Mouse (Mus musculus) forebrain, embryonic 16.5 days (tissue): ENCODE results near the gene Slc4a1. TPM values are rescaled to one million over a fixed set of nuclear protein-coding genes. Genes with fewer than 3 reads are reported as not detected.

Experiments used
- ATAC-seq: fragments of 200-750 bp; cut with Nextera tagmentation; 2 replicates; pipeline ENCODE4 v1.8.0; 2017; ENCODE audit warnings: mild to moderate bottlenecking, moderate library complexity
- H3K27ac ChIP-seq: fragments of 300-500 bp; sonication (generic); 2 replicates; pipeline ENCODE4 v1.5.1; 2014; ENCODE audit warnings: low read length, control low read depth
- H3K27me3 ChIP-seq: fragments of 300-500 bp; sonication (generic); replicated peaks from 2 replicates; pipeline ENCODE4 v1.6.1; 2014; ENCODE audit warnings: low read length; ENCODE audit not compliant: control insufficient read depth, insufficient read depth
- H3K36me3 ChIP-seq: fragments of 300-500 bp; sonication (generic); 2 replicates; pipeline ENCODE4 v1.6.1; 2014; ENCODE audit not compliant: control insufficient read depth, insufficient read depth
- H3K4me1 ChIP-seq: fragments of 300-500 bp; sonication (generic); replicated peaks from 2 replicates; pipeline ENCODE4 v1.6.1; 2014; ENCODE audit warnings: low read length; ENCODE audit not compliant: control insufficient read depth, insufficient read depth
- H3K4me2 ChIP-seq: fragments of 300-500 bp; sonication (generic); 2 replicates; pipeline ENCODE4 v1.6.1; 2014; ENCODE audit warnings: mild to moderate bottlenecking, low read length, control low read depth
- H3K4me3 ChIP-seq: fragments of 300-500 bp; sonication (generic); replicated peaks from 2 replicates; pipeline ENCODE4 v1.5.1; 2014; ENCODE audit warnings: mild to moderate bottlenecking, low read length, control low read depth
- H3K9ac ChIP-seq: fragments of 300-500 bp; sonication (generic); replicated peaks from 2 replicates; pipeline ENCODE4 v1.6.1; 2014; ENCODE audit warnings: low read depth, low read length, control low read depth
- H3K9me3 ChIP-seq: fragments of 300-500 bp; sonication (generic); 2 replicates; pipeline ENCODE4 v1.6.1; 2016; ENCODE audit warnings: low read length; ENCODE audit not compliant: control insufficient read depth
- WGBS: fragments of 180-500 bp; shearing (Covaris S2); extraction: QIAGEN DNeasy Blood & Tissue Kit; methylation state at CpG from one replicate; pipeline ENCODE4 v1.1.7; 2014; 5-methylcytosine and 5-hydroxymethylcytosine counted together
- polyA plus RNA-seq: library from polyadenylated mRNA; unstranded; fragments of >200 nt; fragmentation: Nextera tagmentation; extraction: Ambion mirVana; gene quantifications from 2 replicates; pipeline ENCODE4 v1.2.1, GENCODE M21; 2015

Slc4a1 gene
- polyA plus RNA-seq, 1 experiment from 2014 or later: 2.0 TPM

DNA sequence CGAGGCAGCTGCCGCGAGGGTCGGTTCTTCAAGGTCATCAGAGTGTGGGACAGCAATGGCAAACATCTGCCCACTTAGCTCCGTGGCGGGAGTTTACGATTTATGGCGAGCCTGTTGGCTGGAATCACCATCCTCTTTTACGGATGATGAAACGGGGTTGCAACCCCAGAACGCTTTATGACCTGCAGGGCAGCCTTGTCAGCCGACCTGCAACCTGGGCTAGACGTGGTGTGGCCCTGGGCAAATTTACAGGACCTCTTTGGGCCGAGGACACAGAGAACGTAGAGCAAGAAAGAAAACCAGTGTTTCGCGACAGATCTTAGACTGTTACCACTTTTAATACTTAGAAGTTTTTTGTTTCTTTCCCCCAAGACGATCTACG is 41.8 kb upstream of the Slc4a1 start, which contains the start of gene Slc25a39:
Slc25a39 (minus strand) TSS at position 113 of the 382 bp plus-strand sequence.
- H3K9ac ChIP-seq: peak within 1 kb of the TSS; percentile 74
- peak within 1 kb of the TSS; percentile 90 for H3K4me2 ChIP-seq
- H3K4me3 ChIP-seq: peak within 1 kb of the TSS; percentile 56
- H3K4me1 ChIP-seq: peaks cover 31% of the 10 kb centered on the region
- 1% methylated on average over 19 of the region's 19 CpGs for WGBS
- H3K36me3 ChIP-seq: peaks cover 2% of the 10 kb centered on the region; the same call in 1 of the 2 replicates
- H3K9me3 ChIP-seq: no peaks in the 10 kb centered on the region
- no peaks in the 10 kb centered on the region for H3K27me3 ChIP-seq
- peak within 1 kb of the TSS; percentile 71 for H3K27ac ChIP-seq
- no peak for ATAC-seq

DNA sequence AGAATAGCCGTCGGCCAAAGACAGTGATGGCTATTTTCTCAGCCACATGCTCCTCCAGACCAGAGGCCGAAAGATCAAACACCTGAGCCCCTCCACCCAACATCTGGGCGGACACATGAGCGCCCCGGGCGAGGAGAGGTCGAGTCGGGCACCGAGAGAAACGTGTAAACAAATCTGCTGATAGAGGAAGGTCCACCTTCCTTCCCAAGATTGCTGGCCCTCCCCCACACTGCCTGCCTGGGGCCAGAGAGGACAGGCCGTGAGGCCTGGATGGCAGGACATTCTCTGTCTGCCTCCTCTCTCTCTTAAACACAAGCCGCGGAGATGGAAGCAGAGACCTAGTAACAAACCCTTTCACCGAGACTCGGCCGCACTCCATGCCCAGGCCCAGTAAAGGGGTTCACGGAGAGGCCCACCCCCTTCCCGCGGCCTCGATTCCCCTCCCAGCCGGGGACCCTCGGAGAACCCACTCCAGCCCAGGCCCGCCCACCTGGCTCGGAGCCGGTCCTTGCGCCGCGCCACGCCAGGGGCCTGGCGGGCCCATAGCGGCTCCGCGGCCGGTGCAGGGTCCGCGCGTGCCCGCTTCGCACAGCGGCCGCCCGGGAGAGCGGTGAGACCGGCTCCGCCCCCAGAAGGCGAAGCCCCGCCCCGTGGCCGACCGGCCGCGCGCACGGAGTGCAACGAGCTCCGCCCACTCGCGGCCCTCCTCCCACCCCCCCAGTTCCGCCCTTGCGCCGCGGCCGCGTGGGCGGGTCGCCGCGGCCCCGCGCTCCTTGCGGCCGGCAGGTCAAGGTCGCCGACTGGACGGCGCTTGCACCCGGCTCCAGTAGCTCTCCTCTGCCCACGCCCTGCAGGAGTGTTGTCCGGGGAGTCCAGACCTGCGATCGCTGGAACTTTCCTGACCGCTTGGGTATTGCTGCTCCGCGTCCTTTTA is 41.2 kb upstream of the Slc4a1 start:
- H3K4me2 ChIP-seq: peak overlapping the region; percentile 90
- ATAC-seq: peak; percentile 64
- peak overlapping the region; percentile 56 for H3K4me3 ChIP-seq
- H3K9me3 ChIP-seq: no peaks in the 10 kb centered on the region
- H3K27me3 ChIP-seq: no peaks in the 10 kb centered on the region
- H3K27ac ChIP-seq: peak overlapping the region; percentile 71
- peaks cover 7% of the 10 kb centered on the region for H3K36me3 ChIP-seq
- peaks cover 31% of the 10 kb centered on the region for H3K4me1 ChIP-seq
- WGBS: 0% methylated on average over 74 of the region's 85 CpGs
- H3K9ac ChIP-seq: peak overlapping the region; percentile 74

DNA sequence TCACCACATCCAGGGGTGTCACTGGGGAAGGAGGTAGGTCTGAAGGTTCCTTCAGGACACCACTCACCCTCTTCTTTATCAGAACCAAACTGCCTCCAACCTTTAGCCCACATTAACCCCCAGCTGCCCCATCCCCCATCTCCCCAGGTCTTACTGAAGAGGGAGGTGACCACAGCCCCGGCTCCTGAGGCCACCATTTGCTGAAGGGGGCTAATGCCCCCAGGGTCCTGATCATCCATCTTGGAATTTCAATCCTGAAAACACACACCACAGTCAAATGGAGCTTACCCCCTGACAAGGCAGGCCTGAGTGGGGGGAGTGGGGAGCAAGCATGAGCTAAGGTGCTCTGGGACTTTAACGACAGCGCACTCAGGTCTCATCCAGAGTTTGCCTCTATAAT is 40.4 kb upstream of the Slc4a1 start:
- no peak overlapping the region for H3K27ac ChIP-seq
- no peaks in the 10 kb centered on the region for H3K9me3 ChIP-seq
- no peak for ATAC-seq
- peak overlapping the region; percentile 90 for H3K4me2 ChIP-seq
- no peaks in the 10 kb centered on the region for H3K27me3 ChIP-seq
- peak overlapping the region; percentile 74 for H3K9ac ChIP-seq
- H3K4me3 ChIP-seq: peak overlapping the region; percentile 56
- peaks cover 29% of the 10 kb centered on the region for H3K4me1 ChIP-seq
- H3K36me3 ChIP-seq: peaks cover 12% of the 10 kb centered on the region
- 9% methylated on average over 3 of the region's 3 CpGs for WGBS

- H3K9ac ChIP-seq: no peak overlapping the region
- H3K4me3 ChIP-seq: no peak overlapping the region
- H3K36me3 ChIP-seq: peaks cover 14% of the 10 kb centered on the region
- H3K27ac ChIP-seq: no peak overlapping the region
- H3K4me2 ChIP-seq: no peak overlapping the region
- ATAC-seq: no peak
- no peaks in the 10 kb centered on the region for H3K27me3 ChIP-seq
- peaks cover 29% of the 10 kb centered on the region for H3K4me1 ChIP-seq
- H3K9me3 ChIP-seq: no peaks in the 10 kb centered on the region
- 87% methylated on average over 11 of the region's 11 CpGs for WGBS
Observed at GRCm38 (mm10) chr11:102405544-102406285, 39.7 kb upstream of the Slc4a1 start.

DNA sequence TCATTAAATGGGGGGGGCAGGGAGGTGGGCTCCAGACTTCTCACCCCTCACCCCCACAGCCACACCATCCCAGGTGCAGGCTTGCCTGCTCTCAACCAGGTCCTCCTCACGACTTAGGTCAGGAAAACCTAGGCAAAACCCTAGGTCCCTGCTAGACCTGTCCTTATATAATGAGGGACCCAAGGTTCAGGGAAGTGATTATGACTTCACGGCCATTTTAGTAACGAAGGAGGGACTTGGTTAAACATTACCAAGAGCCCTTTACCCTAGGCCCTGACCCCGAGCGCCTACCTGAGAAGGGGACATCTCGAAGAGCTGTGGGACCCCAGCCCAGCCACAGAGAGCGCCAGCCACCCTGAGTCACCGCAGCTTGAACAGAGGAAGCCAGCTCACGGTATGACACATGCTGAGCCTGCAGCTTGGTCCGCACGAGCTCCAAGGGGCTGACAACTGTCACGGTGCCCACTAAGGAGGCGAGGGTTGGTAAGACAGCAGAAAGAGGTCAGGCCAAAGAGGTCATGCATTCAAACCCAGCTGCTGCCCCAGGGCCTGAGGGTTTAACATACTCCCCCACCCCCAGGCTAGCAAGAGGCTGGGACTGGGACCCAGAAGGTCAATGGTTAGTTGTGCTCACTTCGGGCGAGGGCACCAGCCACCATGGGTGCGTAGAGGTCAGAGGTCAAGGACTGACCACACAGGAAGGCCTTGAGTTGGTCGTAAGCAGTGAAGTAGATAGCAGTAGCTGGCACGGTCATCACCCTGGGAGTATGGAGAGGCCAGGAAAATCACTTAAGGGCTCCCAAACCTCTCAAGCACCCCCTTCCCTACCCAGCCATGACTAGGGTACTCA is 38.4 kb upstream of the Slc4a1 start:
- Histone ChIP-seq H3K9ac (no peak overlapping the region), H3K36me3 (peaks cover 16% of the 10 kb centered on the region), H3K9me3 (no peaks in the 10 kb centered on the region), H3K27me3 (no peaks in the 10 kb centered on the region; the same call in 1 of the 2 replicates), H3K4me3 (no peak overlapping the region), H3K27ac (no peak overlapping the region), H3K4me1 (peaks cover 31% of the 10 kb centered on the region), H3K4me2 (no peak overlapping the region)
- 86% methylated on average over 18 of the region's 18 CpGs for WGBS
- no peak for ATAC-seq

DNA sequence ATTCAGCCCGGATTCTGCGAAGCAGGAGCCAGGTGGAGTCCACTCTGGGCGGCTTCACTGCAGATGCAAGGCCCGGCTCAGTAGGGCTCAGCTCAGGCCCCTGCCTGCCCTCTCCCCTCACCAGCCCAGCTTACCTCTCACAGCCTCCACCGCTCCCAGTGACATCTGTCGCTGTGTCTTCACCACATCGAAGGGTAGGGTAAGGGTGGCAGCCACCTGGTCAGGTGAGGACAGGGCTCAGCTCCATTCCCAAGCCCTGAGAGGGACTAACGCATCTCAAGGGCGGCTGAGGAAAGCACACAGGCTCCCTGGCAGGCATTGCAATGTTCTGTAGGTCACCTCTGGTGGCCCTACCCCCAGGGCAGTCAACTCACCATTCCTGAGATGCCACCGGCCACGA is 37.7 kb upstream of the Slc4a1 start:
- Histone ChIP-seq H3K27me3 (no peaks in the 10 kb centered on the region; the same call in 1 of the 2 replicates), H3K36me3 (peaks cover 17% of the 10 kb centered on the region), H3K9ac (no peak overlapping the region), H3K9me3 (no peaks in the 10 kb centered on the region), H3K4me3 (no peak overlapping the region), H3K27ac (no peak overlapping the region), H3K4me1 (peaks cover 34% of the 10 kb centered on the region), H3K4me2 (no peak overlapping the region)
- ATAC-seq: no peak
- 88% methylated on average over 11 of the region's 11 CpGs for WGBS

DNA sequence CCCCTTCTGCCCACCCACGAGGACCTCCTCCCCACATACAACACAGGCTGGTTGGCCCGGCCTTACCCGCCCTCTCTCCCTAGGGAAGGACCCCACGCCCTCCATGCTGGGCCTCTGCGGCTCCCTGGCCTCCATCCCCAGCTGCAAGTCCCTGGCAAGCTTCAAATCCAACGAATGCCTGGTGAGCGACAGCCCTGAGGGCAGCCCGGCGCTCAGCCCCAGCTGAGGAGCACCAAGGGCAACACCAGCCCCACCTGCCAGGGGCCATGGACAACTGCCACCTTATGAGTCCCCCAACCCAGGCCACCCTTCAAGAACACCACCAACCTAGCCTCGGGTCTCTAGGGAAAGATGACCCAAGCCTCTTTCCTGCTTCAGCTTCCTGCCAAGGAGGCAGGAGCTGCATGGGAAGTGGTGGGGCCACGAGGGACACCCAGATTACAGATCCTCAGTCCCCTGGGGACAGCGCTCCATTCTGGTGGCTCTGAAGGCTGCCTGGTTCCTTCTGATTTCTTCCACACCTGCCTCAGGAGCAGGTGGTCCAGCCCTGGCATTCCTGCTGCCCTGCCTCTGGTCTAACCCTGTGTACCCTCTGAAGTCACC is 36.0 kb upstream of the Slc4a1 start:
- peaks cover 17% of the 10 kb centered on the region for H3K36me3 ChIP-seq
- ATAC-seq: no peak
- H3K27me3 ChIP-seq: no peaks in the 10 kb centered on the region; the same call in 1 of the 2 replicates
- H3K9me3 ChIP-seq: no peaks in the 10 kb centered on the region
- no peak overlapping the region for H3K4me3 ChIP-seq
- no peak overlapping the region for H3K4me2 ChIP-seq
- no peak overlapping the region for H3K9ac ChIP-seq
- H3K27ac ChIP-seq: no peak overlapping the region
- 65% methylated on average over 12 of the region's 12 CpGs for WGBS
- H3K4me1 ChIP-seq: peaks cover 36% of the 10 kb centered on the region

GRCm38 (mm10) chr11:102400513-102401084 is 34.6 kb upstream of the Slc4a1 start:
- peaks cover 37% of the 10 kb centered on the region for H3K4me1 ChIP-seq
- no peaks in the 10 kb centered on the region; the same call in 1 of the 2 replicates for H3K27me3 ChIP-seq
- no peak for ATAC-seq
- no peaks in the 10 kb centered on the region for H3K9me3 ChIP-seq
- H3K4me3 ChIP-seq: no peak overlapping the region
- WGBS: 35% methylated on average over 12 of the region's 12 CpGs
- no peak overlapping the region for H3K4me2 ChIP-seq
- H3K36me3 ChIP-seq: peaks cover 17% of the 10 kb centered on the region
- no peak overlapping the region for H3K27ac ChIP-seq
- no peak overlapping the region for H3K9ac ChIP-seq
